Mouse (Mus musculus) CD4-positive, CD25-positive, alpha-beta regulatory T cell, adult 2 months (primary cell): ENCODE measurements around the gene Spaca6.

Experiments used
- DNase-seq: peaks from one replicate; pipeline ENCODE4 v3.0.0-alpha.2; 2012; ENCODE audit warnings: low read depth, low spot score

Spaca6 gene

DNA sequence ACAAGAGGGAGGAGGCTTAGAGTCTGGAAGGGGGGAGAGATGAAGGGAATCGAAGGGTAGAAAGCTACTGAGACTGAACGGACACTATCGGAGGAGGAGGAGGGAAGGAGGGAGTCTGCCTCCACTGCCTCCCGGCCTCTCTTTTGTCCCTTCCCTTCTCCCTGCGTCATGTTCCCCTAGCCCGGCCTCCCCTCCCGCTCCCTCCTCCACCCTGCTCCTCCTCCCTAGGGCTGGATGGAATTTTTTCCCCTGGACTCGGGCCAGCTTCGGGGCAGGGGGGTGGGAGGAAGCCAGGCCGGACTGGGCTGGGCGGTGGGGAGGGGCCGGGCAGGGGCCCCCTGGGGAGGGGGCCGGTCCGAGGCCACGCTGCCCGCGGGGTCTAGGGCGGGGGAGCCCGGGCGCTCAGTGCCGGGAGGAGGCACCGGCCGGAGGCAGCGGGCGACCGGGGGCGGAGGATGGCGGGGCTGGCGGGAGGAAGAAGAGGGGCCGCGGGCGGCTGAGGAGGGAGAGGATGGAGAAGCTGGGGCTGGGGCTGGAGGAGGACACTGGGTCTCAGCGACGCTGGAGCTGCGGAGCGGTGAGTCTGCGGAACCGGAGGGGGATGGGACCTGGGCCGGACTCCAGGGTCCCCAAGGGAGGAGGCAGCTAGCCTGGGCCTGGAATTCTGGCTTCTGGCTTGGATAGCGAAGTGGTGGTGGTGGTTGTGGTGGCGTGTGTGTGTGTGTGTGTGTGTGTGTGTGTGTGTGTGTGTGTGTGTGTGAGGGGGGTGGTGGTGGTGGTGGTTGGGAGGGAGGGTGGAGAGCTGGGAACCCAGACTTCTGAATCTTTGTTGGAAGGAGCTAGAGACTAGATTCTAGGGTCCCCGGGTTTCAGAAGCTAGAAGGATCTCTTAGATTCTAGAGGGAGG, at the start of gene Spaca6:
Spaca6 (plus strand) TSS at position 408 of the 907 bp plus-strand sequence.
- DNase-seq = peak; percentile 41

DNA sequence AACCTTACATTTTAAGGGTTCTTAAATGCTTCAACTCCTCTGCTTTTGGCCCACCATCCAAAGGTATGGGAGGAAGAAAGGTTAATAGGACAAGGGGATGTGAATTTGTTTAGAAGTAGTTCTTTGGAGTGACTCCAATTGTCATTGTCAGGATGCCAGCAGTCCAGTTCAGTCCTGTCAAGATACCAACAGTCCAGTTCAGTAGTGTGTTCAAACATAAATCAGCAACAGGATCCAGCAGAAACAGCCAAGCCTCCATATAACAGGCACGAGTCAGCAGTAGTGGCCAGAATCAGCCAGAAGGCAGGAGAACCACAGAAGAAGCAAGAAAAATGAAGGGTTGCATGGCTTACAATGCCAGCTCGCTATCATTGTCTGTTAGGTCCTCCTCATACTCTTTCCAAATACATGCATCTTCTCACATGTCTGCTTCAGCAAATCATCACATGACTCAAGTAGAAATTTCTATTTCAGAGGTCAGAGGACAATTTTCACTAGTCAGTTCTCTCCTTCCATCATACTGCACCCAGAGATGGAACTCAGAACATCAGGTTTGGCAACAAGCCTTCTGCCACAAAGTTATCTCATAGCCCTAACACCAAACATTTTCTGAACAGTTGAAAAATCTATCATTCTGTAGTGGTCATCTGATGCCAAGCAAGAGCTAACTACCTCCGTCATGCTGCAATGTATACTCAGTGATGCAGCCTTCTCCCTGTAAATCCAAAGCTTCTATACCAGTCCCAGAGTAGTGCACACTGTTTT, 35.9 kb upstream of the Spaca6 start:
- no peak for DNase-seq

- DNase-seq = no peak
Observed at GRCm38 (mm10) chr17:17792578-17792977, 34.4 kb upstream of the Spaca6 start.

- DNase-seq = no peak
Observed at GRCm38 (mm10) chr17:17795527-17795926, 31.4 kb upstream of the Spaca6 start.

DNA sequence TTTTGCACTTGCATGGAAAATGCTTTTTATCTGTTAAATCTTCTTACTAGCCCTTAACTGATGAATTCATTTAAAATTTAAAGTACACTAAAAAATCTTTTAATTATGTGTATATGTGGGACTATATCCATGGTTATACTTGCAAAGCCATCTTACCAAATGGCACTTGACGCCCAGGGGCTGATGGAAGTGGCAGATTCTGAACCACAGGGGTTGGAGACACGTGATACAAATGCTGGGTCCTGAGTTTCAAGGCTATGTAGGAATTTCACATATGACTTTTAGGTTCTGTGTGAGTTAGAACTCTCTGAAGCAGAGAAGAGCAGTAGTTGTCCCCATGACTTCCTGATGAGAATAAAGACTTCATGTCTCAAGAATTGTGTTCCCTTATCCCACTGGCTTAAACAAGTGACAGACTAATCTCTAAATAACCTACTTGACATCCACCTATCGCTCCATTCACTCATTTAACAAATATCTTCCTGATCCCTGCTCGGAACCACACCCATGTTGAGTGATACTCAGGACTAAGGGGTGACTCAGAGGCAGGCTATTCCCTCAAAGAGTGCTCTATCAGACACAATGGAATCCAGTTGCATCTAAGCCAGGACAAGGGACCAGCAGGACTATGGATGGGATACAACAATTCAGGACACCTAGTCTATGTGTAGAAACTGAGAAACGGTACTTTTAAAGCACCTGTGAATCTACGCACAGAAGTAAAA, 3.2 kb upstream of the Spaca6 start:
- DNase-seq = no peak

DNA sequence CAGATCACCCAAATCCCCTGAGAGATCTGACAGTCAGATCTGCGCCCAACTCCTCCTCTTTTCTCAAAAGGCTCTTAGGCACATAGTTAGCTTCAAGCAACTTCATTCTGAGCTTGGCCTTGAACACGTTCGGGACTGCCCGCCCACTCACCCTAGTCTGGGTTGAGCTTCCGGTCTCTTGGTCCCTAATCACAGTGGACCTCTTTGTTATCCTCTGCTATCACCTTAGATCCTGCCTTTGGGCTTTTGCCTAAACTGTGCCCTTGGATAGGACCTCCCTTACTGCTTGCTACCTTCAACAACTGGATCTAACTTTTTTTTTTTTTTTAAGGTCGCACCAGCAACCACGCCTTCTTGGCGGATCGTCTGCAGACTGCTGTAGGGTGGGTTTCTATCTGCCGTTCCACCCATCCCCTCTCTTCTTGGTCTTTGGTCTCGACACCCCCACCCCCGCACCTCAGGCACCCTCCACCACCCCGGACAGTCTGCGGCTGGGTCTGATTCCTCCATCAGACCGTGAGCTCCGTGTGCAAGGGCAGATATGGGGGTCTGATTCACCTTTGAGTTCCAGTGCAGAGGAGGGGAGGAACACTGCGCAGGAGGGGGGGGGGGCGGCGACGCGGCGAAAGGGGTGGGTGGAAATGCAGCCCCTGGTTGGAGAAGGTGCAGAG, 902 bp upstream of the Spaca6 start:
- DNase-seq = peak; percentile 40

- DNase-seq = peak; percentile 38
Observed at GRCm38 (mm10) chr17:17827658-17828190, 766 bp downstream of the Spaca6 start.

DNA sequence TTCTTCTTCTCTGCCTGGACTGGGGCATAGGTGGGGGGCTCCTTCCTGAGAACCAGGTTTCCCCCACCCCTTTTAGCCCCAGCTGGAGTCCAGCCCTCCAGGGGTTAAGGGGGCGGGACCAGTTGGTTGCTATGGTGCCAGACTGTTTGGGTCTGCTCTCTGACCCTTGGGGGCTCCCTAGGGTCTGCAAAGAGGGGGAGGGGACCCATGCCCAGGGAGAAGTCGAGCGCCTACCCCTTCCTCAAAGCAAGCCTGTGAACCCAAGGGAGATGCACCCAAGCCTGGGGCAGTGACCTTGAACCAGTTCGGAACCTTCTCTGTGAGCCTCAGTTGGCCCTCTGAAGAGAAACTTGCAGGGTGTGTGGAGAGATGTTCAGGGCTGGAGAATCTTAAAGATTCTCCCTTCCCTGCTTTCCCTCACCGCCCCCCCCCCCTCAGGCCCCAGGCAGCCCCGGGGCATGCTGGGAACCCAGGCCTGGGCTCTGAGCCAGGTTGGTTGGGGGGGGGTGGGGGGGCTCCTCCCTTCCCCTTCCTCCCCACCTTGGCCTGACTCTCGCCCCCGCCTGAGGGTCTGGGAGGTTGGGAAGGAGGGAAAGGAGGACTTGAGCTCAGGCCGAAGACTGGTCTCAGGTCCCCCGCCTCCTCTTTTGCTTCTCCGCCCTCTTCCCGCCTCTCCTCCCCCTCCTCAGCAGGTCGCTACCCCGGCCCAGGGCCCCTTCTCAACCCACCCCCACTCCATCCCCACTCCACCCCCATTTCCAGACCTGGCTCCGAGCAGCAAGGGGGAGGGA, 1.4 kb downstream of the Spaca6 start:
- peak; percentile 31 for DNase-seq

DNA sequence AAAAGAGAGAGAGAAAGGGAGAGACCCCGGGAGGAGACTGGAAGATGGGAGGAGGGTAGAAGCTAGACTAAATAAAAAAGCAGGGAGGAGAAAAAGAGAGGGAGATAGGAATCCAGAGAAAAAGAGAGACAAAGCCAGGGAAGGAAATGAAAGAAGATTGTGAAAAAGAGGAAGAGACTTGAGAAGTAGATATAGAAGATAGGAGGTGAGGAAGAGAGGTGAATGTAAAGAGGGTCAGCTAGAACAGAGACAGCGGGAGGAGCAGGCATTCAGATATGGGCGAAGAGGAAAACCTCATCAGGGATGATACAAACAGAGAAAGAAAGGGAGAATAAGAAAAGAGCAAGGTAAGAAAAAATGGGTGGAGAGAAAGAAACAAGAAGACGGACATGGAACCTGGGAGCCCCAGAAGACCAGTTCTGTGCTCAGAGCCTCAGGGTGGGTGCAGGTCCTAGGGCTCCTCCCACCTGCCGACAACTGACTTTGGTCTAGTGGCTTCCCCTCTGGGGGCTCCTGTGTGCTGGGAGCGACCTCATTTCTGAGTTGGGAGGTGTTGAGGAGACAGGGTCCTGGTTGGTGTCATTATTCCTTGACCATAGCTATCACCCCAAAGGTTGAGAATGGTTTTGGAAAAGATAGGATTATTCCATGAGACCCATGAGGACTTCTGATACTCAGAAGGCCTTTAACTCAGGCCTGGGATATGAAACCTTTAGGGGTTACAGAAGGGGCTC, 2.3 kb downstream of the Spaca6 start:
- no peak for DNase-seq

DNA sequence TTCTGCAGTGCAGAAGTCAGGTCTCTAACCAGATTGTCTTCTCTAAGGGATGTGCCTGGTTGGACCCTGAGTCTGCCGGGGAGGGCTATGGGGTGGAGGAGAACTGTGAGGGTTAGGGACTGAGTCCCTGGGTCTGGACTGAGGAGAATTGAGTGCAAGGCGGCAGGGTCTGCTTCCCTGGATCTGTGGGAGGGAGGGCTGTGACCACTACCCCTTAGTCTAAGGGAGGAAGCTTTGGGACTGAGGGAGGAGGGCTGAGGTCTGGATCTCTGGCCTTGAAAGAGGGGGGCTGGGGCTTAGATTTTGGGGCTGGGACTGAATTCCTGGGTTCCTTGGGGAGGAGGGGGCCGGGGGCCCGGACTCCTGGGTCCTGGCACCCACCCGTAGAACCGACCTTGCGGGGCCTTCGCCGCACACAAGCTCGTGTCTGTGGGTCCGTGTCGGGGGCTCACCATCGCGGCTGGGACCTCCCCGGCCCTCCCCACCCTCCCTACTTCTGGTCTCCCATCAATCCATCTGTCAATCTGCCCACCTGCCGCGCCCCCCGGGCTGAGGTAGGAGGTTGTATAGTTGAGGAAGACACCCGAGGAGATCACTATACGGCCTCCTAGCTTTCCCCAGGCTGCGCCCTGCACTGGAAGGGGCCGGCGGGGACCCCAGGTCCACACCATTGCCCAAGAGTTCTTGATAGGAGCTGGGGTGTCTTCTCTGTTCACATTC, 3.0 kb downstream of the Spaca6 start:
- DNase-seq = no peak

- no peak for DNase-seq
Observed at GRCm38 (mm10) chr17:17830731-17831130, 3.8 kb downstream of the Spaca6 start.

DNA sequence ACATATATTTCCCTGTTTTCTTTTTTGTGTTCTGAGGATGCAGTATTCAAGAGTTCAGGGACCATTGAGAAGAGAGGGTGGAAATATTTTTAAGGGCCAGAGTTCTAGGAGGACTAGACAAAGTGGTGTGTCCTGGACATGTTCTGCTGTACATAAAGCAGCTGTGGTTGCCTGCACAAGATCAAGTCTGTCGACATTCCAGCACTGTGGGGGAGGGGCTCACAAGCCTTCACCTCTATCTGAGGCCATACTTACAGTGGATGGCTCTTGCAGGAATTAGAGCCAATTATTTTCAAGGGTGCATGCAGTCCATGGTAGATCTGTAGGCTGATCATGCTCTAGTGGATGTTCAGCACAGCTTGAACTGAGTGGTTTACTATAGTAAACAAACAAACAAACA, 7.9 kb downstream of the Spaca6 start:
- DNase-seq = no peak

DNA sequence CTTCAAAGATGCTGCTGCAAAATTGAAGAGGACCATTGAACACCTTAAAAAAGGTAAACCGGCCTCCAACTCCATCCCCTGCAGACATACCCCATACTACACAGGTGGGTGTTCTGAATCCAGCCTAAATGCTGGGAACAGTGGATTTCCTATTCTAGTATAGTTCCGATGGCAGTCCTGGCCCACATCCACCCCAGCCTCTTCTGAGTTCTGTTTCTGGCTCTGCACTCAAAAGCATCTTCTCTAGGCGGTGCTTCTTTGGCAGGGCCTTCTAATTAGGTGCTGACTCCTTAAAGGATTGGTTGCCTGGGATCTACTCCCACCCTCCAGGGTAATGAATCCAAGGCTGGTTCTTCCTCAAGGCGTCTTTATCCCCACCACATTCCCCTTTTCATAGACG, 9.1 kb downstream of the Spaca6 start:
- DNase-seq = no peak

- DNase-seq = peak; percentile 17
Observed at GRCm38 (mm10) chr17:17837426-17837825, 10.5 kb downstream of the Spaca6 start.

GRCm38 (mm10) chr17:17837919-17838701, 11.2 kb downstream of the Spaca6 start:
- peak; percentile 96 for DNase-seq

- no peak for DNase-seq
Observed at GRCm38 (mm10) chr17:17839276-17839675, 12.3 kb downstream of the Spaca6 start.

DNA sequence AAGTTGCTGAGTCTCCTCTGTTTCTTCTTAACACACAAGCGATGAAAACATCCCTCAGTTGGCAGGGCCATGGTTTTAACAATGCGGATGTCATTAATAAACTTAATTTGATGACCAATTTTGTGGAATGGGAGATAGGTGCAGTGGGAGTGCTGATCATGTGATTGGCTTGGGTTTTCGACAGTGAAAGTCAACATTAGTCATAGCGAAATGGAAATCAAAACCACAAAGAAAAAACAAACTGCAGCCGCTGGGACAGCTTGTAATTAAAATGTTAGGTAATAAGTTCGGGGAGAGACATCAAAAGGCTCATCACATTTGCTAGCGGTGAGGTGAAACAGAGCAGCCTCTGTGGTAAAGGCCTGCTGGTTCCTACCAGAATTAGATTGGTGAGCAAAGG, 13.8 kb downstream of the Spaca6 start:
- DNase-seq = peak; percentile 31
